Mouse (Mus musculus) testis, adult 2 months (tissue): ENCODE results near the gene 4933434E20Rik.

Experiments used
- CTCF ChIP-seq: fragments of 200-500 bp; IDR thresholded peaks from 2 replicates; pipeline ENCODE4 v1.5.1; 2012; ENCODE audit warnings: low read depth, mild to moderate bottlenecking, inconsistent platforms, low read length, moderate library complexity; ENCODE audit not compliant: control insufficient read depth, insufficient read depth, insufficient replicate concordance
- POLR2A ChIP-seq: fragments of 200-500 bp; IDR thresholded peaks from 2 replicates; pipeline ENCODE4 v1.6.1; 2012; ENCODE audit warnings: low read depth, mild to moderate bottlenecking, inconsistent platforms, low read length, moderate library complexity; ENCODE audit not compliant: control insufficient read depth

- TF ChIP-seq CTCF (no peak), POLR2A (no peak)
Measured at GRCm38 (mm10) chr3:90090892-90091291, 39.5 kb downstream of the 4933434E20Rik start.
